Mouse (Mus musculus): ENCODE measurements around the gene Fam171a1.
"Not testable (repeated sequence)": the region's sequence is repeated elsewhere in the genome, so short reads cannot be mapped to it uniquely, and the experiment has no call there.

Gene Fam171a1

GRCm38 (mm10) chr2:3113866-3114265 is at the start of gene Fam171a1:
Gene Fam171a1, plus strand, starts transcription at chr2:3114224.
- no peak for DNase-seq

DNA sequence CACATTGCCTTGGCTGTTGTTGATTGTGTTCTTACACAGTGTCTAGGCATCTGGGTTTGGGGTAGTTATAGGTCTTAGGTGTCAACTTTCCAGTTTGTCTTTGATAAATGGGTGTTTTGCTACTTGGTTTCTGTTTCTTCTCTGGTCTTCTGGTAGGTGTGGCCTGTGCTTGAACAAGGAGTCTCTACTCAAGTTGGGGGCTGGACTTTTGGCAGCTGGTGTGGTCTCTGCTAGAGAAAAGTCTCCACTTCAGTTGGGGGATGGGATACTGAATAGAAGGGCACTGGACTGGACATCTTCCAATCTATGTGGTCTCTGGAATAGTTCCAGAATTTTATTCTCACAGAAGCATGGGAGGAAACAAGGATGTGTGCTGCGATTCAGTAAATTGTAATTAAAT is 44.9 kb upstream of the Fam171a1 start:
- no peak for DNase-seq

DNA sequence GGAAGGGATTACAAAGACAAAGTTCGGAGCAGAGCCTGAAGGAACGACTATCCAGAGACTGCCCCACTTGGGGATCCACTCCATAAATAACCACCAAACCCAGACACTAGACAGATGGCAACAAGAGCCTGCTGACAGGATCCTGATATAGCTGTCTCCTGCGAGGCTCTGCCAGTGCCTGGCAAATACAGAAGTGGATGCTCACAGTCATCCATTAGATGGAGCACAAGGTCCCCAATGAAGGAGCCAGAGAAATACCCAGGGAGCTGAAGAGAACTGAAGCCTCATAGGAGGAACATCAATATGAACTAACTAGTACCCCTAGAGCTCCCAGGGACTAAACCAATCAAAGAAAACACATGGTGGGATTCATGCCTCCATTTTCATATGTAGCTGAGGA is 25.7 kb upstream of the Fam171a1 start:
- DNase-seq = not testable (repeated sequence)

- DNase-seq = no peak
Observed at GRCm38 (mm10) chr2:3089274-3089673, 24.8 kb upstream of the Fam171a1 start.

DNA sequence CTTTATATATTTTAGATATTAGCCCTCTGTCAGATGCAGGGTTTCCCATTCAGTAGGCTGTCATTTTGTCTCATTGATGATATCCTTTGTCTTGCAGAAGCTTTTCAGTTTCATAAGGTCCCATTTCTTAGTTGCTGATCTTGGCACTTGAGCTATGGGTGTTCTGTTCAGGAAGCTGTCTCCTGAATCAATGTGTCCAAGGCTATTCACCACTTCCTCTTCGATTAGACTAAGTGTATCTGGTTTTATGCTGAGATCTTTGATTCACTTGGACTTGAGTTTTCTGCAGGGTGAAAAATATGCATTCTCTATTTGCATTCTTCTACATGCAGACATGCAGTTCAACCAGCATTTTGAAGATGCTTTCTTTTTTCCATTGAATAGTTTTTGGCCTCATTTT is 17.9 kb upstream of the Fam171a1 start:
- no peak for DNase-seq

GRCm38 (mm10) chr2:3099971-3100370 is 14.1 kb upstream of the Fam171a1 start:
- DNase-seq = no peak

DNA sequence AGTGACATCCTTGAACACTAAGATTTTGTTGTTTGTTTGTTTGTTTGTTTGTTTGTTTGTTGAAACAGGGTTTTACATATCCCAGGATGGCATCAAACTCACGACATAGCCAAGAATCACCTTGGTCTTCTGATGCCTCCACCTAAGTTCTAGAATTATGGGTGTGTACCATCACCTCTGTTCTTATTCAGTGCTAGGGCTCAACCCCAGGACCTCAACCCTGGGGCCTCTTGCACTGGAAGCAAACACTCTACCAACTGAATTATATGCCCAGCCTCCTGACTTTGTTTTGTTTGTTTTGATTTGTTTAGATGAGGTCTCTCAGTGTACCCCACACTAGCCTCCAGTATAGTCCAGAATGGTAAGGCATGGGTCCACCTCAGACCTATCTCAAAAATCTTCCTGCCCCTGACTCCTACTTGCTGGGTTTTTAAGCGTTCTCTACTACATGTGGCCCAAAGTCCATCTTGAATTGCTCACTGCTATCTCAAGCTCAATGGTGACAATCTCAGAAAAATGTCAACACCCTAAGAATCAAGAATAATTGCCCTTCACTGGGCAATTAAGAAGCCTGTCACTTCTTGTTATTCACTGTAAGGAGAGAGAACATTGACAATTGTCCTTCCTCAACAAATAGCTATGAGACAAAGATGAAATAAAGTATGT is 12.6 kb upstream of the Fam171a1 start:
- DNase-seq = no peak

DNA sequence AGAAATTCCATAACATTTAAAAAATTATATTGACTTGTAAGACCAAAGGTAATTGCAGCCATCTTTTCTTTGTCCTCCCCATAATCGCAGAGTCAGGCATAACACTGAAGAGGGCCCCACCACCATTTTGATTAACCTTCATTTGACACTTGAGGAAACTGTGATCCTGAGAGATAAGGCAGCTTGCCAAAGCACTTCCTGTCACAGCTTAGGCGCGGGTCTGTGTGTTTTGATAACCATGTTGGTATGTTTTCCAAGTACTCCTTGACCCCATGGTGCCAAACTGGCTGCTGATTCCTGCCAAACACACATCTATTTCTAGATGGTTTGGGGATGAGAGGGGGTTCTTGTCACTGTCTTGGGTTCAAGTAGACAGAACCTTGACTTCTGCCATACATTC is 11.7 kb upstream of the Fam171a1 start:
- DNase-seq = no peak

DNA sequence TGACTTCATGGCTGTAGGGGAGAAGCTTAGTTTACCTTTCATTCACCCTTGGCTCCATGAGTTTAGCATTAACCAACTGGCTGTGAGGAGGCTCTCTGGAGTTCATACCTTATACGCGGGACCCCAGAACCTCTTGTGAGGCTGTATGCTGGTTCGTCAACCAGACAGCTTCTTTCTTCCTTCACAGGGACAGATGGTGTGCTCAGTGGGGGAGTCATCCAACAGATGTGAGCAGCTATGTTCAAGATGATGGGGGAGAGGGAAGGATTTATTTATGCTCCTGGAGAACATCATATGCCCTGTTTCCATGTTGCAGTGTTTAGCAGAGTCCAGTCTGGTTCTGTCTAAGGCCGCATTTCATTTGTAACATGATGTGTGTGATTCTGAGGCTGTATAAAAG is 6.6 kb upstream of the Fam171a1 start:
- no peak for DNase-seq

DNA sequence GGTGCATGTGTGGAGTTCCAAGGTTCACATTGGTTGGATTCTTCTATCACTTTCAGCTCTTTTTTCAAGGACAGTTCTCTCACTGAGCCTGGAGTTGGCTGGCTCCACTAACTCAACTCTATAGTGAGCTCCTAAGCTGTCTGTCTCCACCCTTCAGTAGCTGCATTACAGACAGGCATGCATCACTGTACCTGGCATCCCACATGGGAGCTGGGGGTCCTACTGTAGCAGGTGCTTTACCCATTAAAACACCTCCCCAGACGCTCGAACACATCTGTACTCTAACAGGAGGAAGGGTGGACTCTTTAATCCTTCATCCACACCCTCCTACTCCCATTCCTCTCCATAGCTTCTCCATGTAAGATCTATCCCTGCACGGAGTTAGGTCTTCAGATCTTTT is 5.6 kb upstream of the Fam171a1 start:
- no peak for DNase-seq

DNA sequence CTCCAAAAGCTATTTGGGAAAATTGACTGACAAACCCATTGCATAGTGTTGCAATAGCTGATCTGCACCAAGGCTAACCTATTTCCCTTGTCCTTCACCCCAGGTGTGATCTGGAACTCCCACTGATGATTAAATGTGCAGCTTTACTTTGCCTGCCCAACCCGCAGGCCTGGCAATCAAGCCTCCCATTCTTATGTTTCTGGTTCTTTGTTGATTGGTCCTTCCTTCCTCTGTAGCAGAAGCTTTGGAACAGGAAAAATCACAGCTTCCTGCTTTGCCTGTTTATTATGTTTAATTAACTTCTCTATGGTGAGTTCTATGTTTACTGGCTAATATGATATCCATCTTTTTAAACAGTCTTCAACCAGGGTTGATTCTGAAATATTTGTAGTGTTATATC is 5.2 kb upstream of the Fam171a1 start:
- no peak for DNase-seq

- DNase-seq = no peak
Observed at GRCm38 (mm10) chr2:3117855-3118202, 3.8 kb downstream of the Fam171a1 start.

DNA sequence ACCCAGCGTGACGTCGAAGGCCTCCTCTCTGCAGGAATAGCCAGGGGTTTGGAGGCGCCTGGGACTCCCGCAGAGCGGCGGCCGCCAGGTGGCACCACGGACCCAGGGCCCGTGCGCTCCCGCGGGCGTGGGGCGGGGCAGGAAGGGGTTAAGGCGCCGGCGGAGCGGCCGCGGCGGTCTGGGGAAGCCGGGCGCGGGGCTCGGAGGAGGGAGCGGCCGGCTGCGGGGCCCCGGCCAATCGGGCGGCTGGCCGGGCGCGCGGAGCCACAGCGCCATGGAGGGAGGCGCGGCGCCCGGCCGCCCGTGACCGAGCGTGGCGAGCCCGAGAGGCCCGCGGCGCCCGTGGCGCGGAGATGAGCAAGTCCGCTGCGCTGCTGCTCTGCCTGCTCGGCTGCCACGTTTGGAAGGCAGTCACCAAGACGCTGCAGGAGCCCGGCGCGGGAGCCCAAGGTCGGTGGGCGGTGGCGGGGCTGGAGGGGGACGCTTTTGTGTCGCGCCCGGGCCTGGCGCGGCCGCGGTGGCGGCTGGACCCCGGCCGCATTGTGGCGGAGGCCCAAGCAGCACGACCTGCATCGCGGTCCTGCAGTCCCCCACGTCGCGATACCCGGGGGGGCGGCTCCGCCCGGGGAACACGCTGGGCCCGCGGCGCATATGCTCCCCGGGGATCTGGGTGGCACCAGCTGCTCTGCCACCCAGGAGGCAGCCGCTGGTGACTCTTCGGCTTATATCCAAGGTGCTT is 4.3 kb downstream of the Fam171a1 start:
- peak; percentile 92 for DNase-seq

DNA sequence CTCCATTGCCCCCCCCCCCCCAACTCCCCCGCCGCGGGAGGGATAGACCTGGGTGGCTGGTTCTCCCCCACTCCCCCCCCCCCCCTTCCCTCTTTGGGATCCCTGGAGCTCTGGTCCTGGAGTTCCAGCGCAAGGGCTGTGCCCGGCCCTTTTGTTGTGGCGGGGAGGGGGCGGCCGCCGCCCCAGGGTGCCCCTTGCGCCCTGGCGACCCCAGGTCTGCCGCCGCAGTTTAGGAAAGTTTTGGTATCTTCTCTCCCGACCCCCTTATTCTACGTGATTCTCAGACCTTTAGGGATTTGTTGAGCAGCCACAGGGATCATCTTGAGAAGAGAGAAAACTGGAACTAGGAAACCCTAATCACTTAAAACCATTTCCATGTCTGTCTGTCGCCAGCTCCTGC is 4.9 kb downstream of the Fam171a1 start:
- DNase-seq = no peak

DNA sequence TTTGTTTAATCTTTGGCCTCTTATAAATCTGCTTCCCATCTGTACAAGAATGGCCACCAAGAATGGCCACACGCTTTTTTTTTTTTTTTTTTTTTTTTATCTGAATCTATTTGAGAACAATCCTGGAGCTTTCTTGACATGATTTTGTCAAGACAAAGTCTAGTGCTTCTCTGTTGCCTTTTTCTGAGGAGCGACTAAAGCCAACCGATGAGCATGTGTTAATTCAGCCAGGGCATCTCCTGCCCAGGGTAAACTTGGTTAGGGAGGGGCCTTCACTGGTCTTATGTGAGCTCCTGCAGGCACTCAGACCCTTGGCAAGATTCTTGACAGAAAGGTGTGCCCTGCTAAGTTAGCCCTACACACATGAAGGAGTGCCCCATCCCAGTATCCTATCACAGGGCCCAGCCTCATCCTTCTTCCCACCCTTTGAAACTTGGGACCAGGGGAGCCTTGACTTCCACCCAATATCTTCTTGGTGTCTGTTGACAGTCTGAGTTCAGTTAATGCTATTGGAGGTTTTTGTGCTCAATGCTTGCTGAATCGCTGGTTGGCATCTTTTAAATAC is 5.4 kb downstream of the Fam171a1 start:
- DNase-seq = no peak

- DNase-seq = no peak
Observed at GRCm38 (mm10) chr2:3122571-3122970, 8.5 kb downstream of the Fam171a1 start.

GRCm38 (mm10) chr2:3127256-3127883 is 13.3 kb downstream of the Fam171a1 start:
- no peak for DNase-seq

DNA sequence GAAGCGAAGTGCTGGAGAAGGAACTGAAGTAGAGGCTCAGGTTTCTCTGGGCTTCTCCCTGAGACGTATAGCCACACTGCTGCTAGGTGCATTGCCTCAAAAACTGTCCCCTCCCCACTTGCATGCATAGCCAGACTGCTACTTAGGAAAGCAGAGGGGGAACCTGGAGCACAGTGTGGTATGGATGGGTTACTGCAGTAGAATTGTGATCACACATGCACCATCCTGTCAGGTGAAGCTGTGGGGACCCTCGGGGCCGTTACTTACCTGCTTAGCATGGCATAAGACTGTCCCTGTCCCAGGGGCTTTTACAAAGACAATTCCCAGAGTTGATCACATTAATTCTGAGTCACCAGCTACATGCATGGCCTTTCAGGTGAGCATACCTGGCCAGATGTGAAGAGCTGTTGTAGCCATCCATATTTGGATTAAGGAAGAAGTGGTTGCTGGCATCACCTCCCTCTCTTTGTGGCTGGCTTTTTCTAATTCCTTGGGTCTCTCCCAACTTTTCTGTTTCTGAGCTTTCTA is 14.4 kb downstream of the Fam171a1 start:
- no peak for DNase-seq

DNA sequence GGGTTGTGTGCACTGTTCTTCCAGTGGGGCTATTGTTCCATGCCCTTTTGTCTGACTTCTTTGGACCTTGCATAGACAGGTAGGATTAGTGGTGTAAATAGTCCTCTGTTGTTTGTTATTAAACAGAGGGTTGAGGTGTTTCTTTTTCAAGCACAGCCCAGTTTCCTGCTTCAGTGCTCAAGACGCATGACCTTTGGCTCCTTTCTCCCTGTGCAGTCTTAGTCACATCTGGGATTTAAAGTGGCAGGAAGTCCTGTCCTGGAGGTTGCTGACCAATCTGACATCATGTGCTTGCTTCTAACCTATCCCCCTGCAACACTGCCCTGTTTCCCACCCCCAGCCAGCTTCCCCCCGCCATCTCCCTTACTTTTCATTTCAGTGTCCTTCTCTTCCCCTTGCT is 14.9 kb downstream of the Fam171a1 start:
- no peak for DNase-seq

DNA sequence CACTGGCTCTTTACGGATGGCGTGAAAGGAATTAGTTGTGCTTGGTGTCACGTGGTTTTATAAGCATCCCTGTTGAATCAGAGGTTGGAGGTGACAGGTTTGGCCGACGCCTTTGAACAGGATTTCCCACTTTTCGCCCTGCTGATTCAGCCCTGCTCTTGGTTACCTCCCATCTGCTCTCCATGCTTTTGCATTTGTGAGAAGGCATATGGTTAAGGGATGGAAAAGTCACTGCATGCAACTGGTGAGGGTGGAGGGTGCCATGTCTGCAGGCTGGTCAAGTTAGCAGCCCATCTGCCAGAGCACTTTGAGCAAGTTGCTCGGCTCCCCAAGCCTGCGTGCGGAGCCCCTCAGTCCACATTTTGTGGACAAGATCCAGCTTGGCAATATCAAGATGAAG is 18.4 kb downstream of the Fam171a1 start:
- DNase-seq = no peak

DNA sequence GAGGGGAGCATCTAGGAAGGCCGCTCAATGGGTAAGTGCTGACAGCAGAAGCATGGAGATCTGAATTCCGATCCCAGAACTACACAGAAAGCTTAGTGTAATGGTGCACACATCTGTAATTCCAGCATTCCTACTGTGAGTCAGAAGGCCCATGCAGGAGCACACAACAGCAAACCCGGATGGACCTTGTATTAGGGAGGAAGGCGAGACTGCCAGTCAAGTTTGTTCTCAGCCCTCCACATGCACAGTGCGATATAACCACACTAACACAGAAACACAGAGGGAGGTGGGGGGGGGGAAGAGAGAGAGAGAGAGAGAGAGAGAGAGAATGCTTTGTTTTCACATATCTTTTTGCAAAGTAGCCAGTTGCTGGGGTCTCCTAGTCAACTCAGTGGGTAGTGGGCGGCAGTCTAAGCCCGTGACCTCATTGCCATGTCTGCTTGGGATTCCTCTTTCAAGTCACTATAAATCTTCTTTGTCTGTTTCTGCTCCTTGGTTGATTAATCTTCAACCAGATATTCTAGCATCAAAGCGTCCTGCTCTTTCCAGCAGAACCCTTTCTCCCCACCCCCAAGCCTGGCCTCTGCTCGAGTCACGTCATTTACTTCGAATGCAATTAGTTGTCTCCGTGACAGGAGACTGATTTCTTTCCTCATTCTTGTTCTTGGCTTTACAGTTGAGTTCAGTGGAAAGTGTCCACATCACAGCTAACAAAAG is 20.7 kb downstream of the Fam171a1 start:
- DNase-seq = no peak

- DNase-seq = no peak
Observed at GRCm38 (mm10) chr2:3135297-3135684, 21.3 kb downstream of the Fam171a1 start.

GRCm38 (mm10) chr2:3138308-3138707 is 24.3 kb downstream of the Fam171a1 start:
- DNase-seq = no peak

Measured in right cerebral cortex, postnatal 25 days (tissue).